Mouse (Mus musculus) activated CD4-positive, CD25-positive, alpha-beta regulatory T cell, adult 4 months (primary cell): ENCODE measurements around the gene Lrrc3b. TPM values are rescaled to one million over a fixed set of nuclear protein-coding genes. Genes with fewer than 3 reads are reported as not detected.

ENCODE experiments used
- ATAC-seq: one replicate; pipeline ENCODE4 v1.8.0; 2017
- polyA plus RNA-seq, 2 experiments: library from polyadenylated mRNA; unstranded; fragments of 100-300 nt; shearing (Covaris generic); gene quantifications; one replicate each; pipeline ENCODE4 v1.2.1; 2017

The Lrrc3b gene
- polyA plus RNA-seq, 2 experiments from 2014 or later: not detected

- no peak for ATAC-seq
Measured at GRCm38 (mm10) chr14:15330155-15330554, 108.6 kb downstream of the Lrrc3b start.

- no peak for ATAC-seq
Measured at GRCm38 (mm10) chr14:15325872-15326271, 112.9 kb downstream of the Lrrc3b start.

GRCm38 (mm10) chr14:15322441-15323123 is 116.2 kb downstream of the Lrrc3b start:
- no peak for ATAC-seq

- ATAC-seq: no peak
Measured at GRCm38 (mm10) chr14:15319399-15319915, 119.3 kb downstream of the Lrrc3b start.

GRCm38 (mm10) chr14:15308576-15308975 is 130.2 kb downstream of the Lrrc3b start:
- no peak for ATAC-seq
